Mouse (Mus musculus) hindbrain, embryonic 16.5 days (tissue): ENCODE results near the gene Tmem108. TPM values are rescaled to one million over a fixed set of nuclear protein-coding genes. Genes with fewer than 3 reads are reported as not detected.

ENCODE experiments used
- ATAC-seq: fragments of 200-750 bp; cut with Nextera tagmentation; 2 replicates; pipeline ENCODE4 v1.8.0; 2017; ENCODE audit warnings: moderate TSS enrichment, moderate library complexity
- H3K27ac ChIP-seq: fragments of 300-500 bp; sonication (generic); 2 replicates; pipeline ENCODE4 v1.5.1; 2014; ENCODE audit warnings: low read depth, mild to moderate bottlenecking, control low read depth, low read length, moderate library complexity
- H3K27me3 ChIP-seq: fragments of 300-500 bp; sonication (generic); replicated peaks from 2 replicates; pipeline ENCODE4 v1.6.1; 2014; ENCODE audit warnings: low read length; ENCODE audit not compliant: control insufficient read depth, insufficient read depth
- H3K36me3 ChIP-seq: fragments of 300-500 bp; sonication (generic); 2 replicates; pipeline ENCODE4 v1.6.1; 2014; ENCODE audit warnings: mild to moderate bottlenecking, low read length, moderate library complexity, mixed read lengths; ENCODE audit not compliant: control insufficient read depth, insufficient read depth
- H3K4me1 ChIP-seq: fragments of 300-500 bp; sonication (generic); 2 replicates; pipeline ENCODE4 v1.6.1; 2014; ENCODE audit warnings: low read depth, low read length; ENCODE audit not compliant: control insufficient read depth, insufficient read depth
- H3K4me2 ChIP-seq: fragments of 300-500 bp; sonication (generic); 2 replicates; pipeline ENCODE4 v1.6.1; 2014; ENCODE audit warnings: mild to moderate bottlenecking, low read length, control low read depth, moderate library complexity
- H3K4me3 ChIP-seq: fragments of 300-500 bp; sonication (generic); 2 replicates; pipeline ENCODE4 v1.5.1; 2014; ENCODE audit warnings: mild to moderate bottlenecking, low read length, control low read depth, moderate library complexity
- H3K9ac ChIP-seq: fragments of 300-500 bp; sonication (generic); 2 replicates; pipeline ENCODE4 v1.6.1; 2014; ENCODE audit warnings: low read depth, mild to moderate bottlenecking, control low read depth, low read length, moderate library complexity
- H3K9me3 ChIP-seq: fragments of 300-500 bp; sonication (generic); 2 replicates; pipeline ENCODE4 v1.6.1; 2014; ENCODE audit warnings: mild to moderate bottlenecking, low read length, moderate library complexity; ENCODE audit not compliant: control insufficient read depth
- WGBS: fragments of 180-500 bp; shearing (Covaris S2); extraction: QIAGEN DNeasy Blood & Tissue Kit; methylation state at CpG from one replicate; pipeline ENCODE4 v1.1.7; 2014; 5-methylcytosine and 5-hydroxymethylcytosine counted together
- polyA plus RNA-seq: library from polyadenylated mRNA; unstranded; fragments of >200 nt; fragmentation: Nextera tagmentation; extraction: Ambion mirVana; gene quantifications from 2 replicates; pipeline ENCODE4 v1.2.1, GENCODE M21; 2015

The Tmem108 gene
- polyA plus RNA-seq, 1 experiment from 2014 or later, result 29.3 TPM

DNA sequence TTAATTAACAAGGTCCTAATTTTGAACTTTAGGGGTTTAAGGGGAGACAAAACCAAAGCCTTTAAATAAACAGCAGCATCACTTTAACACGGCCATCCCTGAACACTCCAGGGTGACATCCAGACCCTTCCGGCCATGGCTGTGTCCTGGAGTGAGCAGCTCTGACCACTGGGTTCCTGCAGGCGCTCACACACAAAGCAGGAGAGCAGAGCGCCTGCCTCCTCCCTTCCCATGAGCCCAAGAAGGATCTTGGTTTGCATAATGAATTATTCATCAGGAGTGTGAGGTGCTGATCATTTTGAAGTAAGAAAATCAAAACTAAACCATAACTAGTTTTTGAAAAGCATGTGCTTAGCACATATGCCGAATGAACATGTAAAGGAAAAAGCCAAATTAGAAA, 237.0 kb downstream of the Tmem108 start:
- 0 out of 2 replicates have a peak, but pooled peaks have one; percentile 60 for ATAC-seq

DNA sequence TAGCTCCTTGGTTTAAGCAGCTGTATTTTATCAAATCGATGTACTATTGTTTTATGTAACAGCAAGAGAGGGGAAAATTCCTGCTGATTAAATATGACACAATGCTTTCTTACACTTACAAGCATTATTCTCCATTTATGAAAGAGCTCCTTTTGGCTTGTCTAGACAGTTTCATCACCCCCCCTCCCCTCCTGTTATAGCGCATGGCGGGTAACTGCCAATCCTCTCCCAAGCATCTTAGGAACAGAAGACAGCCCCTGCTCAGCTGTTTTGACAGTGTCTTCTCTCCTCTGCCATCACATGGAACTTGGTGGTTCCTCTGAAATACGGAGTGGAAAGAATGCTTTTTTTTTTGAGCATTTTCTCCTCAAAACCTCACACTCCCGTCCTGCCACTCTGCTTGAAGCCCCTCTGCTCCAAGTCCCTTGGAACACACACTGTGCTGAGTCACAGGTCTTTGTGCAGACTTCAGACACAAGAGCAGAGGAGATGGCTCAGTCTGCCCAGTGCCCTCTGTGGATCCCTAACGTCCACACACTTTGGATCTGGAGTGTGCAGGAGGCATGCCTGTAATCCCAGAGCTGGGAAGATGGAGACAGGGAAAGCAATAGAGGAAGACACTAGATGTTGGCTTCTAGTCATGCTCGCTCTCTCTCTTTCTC, 237.8 kb downstream of the Tmem108 start:
- H3K4me3 ChIP-seq, result no peak overlapping the region
- H3K9me3 ChIP-seq, result peaks cover 3% of the 10 kb centered on the region; the same call in 1 of the 2 replicates
- no peak overlapping the region for H3K27ac ChIP-seq
- no peak overlapping the region for H3K9ac ChIP-seq
- 38% methylated on average over 7 of the region's 7 CpGs for WGBS
- ATAC-seq, result peak; percentile 32; the same call in 1 of the 2 replicates
- H3K4me2 ChIP-seq, result no peak overlapping the region
- peaks cover 12% of the 10 kb centered on the region for H3K4me1 ChIP-seq
- no peaks in the 10 kb centered on the region for H3K36me3 ChIP-seq
- H3K27me3 ChIP-seq, result no peaks in the 10 kb centered on the region

More for the DNA sequence above, 237.0 kb downstream of the Tmem108 start:
- H3K4me2 ChIP-seq, result no peak overlapping the region
- H3K4me3 ChIP-seq, result no peak overlapping the region
- 16% methylated on average over 5 of the region's 5 CpGs for WGBS
- H3K9ac ChIP-seq, result no peak overlapping the region
- H3K27ac ChIP-seq, result no peak overlapping the region
- no peaks in the 10 kb centered on the region for H3K27me3 ChIP-seq
- H3K9me3 ChIP-seq, result no peaks in the 10 kb centered on the region
- H3K36me3 ChIP-seq, result no peaks in the 10 kb centered on the region
- peaks cover 12% of the 10 kb centered on the region for H3K4me1 ChIP-seq

DNA sequence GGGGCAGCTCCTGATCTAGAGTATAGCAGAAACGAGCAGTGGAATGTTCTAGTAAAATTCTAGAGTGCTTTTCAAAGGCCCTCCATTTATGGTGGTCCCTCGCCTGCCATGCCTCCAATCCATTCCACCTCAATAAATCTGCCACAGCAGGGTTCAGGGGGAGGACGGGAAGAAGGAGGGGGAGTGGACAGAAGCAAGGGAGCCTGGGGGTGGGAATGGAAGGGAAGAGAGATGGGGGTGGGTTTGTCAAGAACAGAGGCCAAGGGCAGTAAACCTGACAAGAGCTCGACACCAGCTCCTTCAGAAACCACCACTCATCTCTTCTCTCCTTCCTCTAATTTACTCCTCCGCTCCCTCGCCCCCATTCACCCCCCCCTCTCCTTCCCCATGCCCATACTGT, 238.6 kb downstream of the Tmem108 start:
- Histone ChIP-seq H3K9ac (no peak overlapping the region), H3K4me3 (no peak overlapping the region), H3K27ac (no peak overlapping the region), H3K36me3 (no peaks in the 10 kb centered on the region), H3K9me3 (peaks cover 4% of the 10 kb centered on the region; the same call in 1 of the 2 replicates), H3K4me1 (peaks cover 12% of the 10 kb centered on the region), H3K27me3 (no peaks in the 10 kb centered on the region), H3K4me2 (no peak overlapping the region)
- WGBS, result 54% methylated on average over 6 of the region's 6 CpGs
- ATAC-seq, result no peak

DNA sequence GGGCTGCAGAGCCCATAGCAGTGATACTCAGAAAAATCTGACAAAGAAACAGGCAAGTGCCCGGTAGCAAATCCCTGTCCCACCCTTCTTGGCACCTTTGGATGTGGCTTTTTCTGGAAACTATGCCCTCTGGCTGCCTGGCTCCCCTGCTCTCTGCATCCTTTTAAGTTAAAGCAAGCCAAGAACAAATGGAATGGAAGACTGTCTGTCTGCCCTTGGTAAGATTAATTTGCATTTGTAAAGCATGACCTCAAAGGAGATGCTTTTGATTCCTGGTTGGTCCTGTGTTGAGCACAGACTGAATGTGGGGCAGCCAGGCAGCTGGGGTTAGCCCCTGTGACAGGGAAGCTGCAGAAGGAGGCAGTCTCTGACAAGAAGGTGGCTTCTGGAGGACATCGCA, 247.8 kb downstream of the Tmem108 start:
- Histone ChIP-seq H3K36me3 (no peaks in the 10 kb centered on the region), H3K4me1 (no peaks in the 10 kb centered on the region), H3K9me3 (0 out of 2 replicates have a peak, but pooled peaks cover 1% of the 10 kb centered on the region), H3K4me3 (no peak overlapping the region), H3K27ac (no peak overlapping the region), H3K27me3 (no peaks in the 10 kb centered on the region), H3K4me2 (no peak overlapping the region), H3K9ac (no peak overlapping the region)
- no peak for ATAC-seq
- WGBS, result 45% methylated on average over 2 of the region's 2 CpGs

GRCm38 (mm10) chr9:103512257-103512656, 249.4 kb downstream of the Tmem108 start:
- H3K4me2 ChIP-seq, result no peak overlapping the region
- no peak for ATAC-seq
- no peaks in the 10 kb centered on the region for H3K9me3 ChIP-seq
- no peak overlapping the region for H3K27ac ChIP-seq
- no peak overlapping the region for H3K4me3 ChIP-seq
- no peaks in the 10 kb centered on the region for H3K27me3 ChIP-seq
- H3K9ac ChIP-seq, result no peak overlapping the region
- WGBS, result 78% methylated on average over 6 of the region's 6 CpGs
- no peaks in the 10 kb centered on the region for H3K4me1 ChIP-seq
- H3K36me3 ChIP-seq, result no peaks in the 10 kb centered on the region

DNA sequence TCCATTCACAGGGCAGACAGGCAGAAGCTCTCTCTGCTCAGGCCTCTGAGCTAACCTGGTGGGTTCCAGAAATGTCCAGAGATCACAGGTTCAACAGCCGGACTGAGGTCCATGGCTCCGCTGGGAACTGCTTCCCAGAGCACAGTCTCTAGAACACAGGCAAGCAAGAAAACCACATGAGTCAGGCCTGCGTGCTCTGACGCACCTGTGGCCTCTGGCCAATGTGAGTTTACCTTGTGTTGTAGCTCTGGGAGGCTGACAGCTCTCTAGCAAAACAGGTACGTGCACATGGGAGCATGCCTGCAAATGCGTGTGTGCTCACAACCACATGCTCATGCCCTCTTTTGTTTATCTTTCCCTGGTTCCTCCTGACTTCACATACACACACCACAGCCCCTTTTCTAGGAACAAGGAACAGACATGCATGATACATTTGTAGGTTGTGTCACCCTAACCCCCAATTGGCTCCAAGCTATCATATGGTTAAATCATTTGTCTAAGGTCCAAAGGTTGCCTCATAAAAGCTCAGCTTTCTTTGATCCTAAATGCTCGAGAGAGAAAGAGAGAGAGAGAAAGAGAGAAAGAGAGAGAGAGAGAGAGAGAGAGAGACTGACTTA, 254.6 kb downstream of the Tmem108 start:
- H3K36me3 ChIP-seq, result no peaks in the 10 kb centered on the region
- no peak for ATAC-seq
- H3K27ac ChIP-seq, result no peak overlapping the region
- H3K4me3 ChIP-seq, result no peak overlapping the region
- peaks cover 15% of the 10 kb centered on the region for H3K4me1 ChIP-seq
- WGBS, result 80% methylated on average over 7 of the region's 7 CpGs
- no peak overlapping the region for H3K9ac ChIP-seq
- no peaks in the 10 kb centered on the region for H3K27me3 ChIP-seq
- no peaks in the 10 kb centered on the region for H3K9me3 ChIP-seq
- H3K4me2 ChIP-seq, result no peak overlapping the region

GRCm38 (mm10) chr9:103505067-103505466, 256.6 kb downstream of the Tmem108 start:
- no peak overlapping the region for H3K4me2 ChIP-seq
- H3K4me1 ChIP-seq, result peaks cover 24% of the 10 kb centered on the region
- H3K27me3 ChIP-seq, result no peaks in the 10 kb centered on the region
- H3K9ac ChIP-seq, result no peak overlapping the region
- H3K36me3 ChIP-seq, result no peaks in the 10 kb centered on the region
- 29% methylated on average over 5 of the region's 5 CpGs for WGBS
- H3K9me3 ChIP-seq, result no peaks in the 10 kb centered on the region
- peak overlapping the region; percentile 41; the same call in 1 of the 2 replicates for H3K27ac ChIP-seq
- H3K4me3 ChIP-seq, result no peak overlapping the region
- peak; percentile 19 for ATAC-seq

DNA sequence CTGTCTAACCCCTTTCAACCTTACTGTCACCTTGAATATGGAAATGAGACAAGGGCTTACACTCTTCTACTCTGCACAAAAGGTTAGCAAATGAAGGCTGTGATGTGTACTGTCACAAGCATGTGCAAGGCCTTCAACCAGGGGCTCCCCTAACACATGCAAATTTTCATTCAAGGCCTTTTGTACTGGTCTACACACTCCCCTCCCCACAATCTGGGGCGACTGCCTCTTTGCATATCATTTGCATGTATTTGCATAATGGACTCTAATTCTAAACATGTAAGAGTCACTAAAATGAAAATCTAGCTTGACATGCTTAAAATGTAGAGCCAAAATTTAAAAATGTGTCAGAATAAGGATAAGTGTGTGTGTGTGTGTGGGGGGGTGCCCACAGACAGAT, 257.0 kb downstream of the Tmem108 start:
- 25% methylated on average over 1 of the region's 1 CpGs for WGBS
- peaks cover 24% of the 10 kb centered on the region for H3K4me1 ChIP-seq

DNA sequence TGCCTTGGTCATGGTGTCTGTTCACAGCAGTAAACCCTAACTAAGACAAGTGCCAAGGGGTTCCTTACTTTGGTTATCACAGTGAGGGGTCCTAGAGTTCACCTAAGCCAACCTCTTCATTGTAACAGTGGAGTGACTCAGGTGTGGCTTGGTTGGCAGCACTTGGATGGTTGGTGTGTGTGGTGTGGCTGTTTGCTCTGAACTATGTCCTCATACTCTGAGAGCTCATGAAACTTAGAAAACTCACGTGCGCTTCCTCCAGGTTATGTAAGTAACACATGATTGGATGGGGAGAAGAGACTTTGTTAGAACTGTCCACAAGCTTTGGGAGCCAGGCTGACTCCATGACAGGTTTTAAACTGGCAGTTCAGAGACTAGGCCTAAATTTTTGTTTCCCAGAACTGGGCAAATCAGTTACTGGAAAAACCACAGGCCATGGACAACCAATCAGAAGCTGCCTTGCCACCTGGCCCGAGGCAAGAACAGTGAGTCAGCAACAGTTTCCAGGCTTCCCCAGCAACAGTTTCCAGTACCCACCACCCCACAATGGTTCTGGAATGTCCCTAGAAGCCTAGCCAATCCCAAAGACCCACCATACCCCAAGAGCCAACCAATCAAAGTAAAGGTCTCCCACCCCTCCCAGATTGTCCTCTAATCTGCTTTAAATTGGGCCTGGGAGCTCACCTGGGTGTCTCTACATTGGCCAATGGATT, 257.9 kb downstream of the Tmem108 start:
- no peak overlapping the region for H3K27ac ChIP-seq

More for the DNA sequence above, 257.0 kb downstream of the Tmem108 start:
- H3K4me2 ChIP-seq, result no peak overlapping the region
- peak; percentile 73 for ATAC-seq
- no peak overlapping the region for H3K9ac ChIP-seq
- H3K4me3 ChIP-seq, result no peak overlapping the region
- no peaks in the 10 kb centered on the region for H3K9me3 ChIP-seq
- H3K36me3 ChIP-seq, result no peaks in the 10 kb centered on the region
- no peaks in the 10 kb centered on the region for H3K27me3 ChIP-seq
- peak overlapping the region; percentile 41; the same call in 1 of the 2 replicates for H3K27ac ChIP-seq

More for the DNA sequence above, 257.9 kb downstream of the Tmem108 start:
- no peak overlapping the region for H3K4me3 ChIP-seq
- H3K9me3 ChIP-seq, result no peaks in the 10 kb centered on the region
- H3K9ac ChIP-seq, result no peak overlapping the region
- 85% methylated on average over 3 of the region's 3 CpGs for WGBS
- peaks cover 24% of the 10 kb centered on the region for H3K4me1 ChIP-seq
- no peaks in the 10 kb centered on the region; the same call in 1 of the 2 replicates for H3K27me3 ChIP-seq
- no peaks in the 10 kb centered on the region for H3K36me3 ChIP-seq
- no peak for ATAC-seq
- H3K4me2 ChIP-seq, result no peak overlapping the region
